Mouse (Mus musculus) bone marrow macrophage, adult 2 months (primary cell): ENCODE results near the gene Syngr2.

Source experiments
- CTCF ChIP-seq: IDR thresholded peaks from 2 replicates; pipeline ENCODE4 v1.5.1; 2012; ENCODE audit warnings: low read depth, mild to moderate bottlenecking, low read length, moderate library complexity
- POLR2A ChIP-seq: IDR thresholded peaks from 2 replicates; pipeline ENCODE4 v1.6.1; 2012; ENCODE audit warnings: mild to moderate bottlenecking, low read depth, low read length, borderline replicate concordance

- TF ChIP-seq CTCF (no peak), POLR2A (no peak)
Observed at GRCm38 (mm10) chr11:117800038-117800437, 9.4 kb upstream of the Syngr2 start.
